Mouse (Mus musculus) heart, postnatal 0 days (tissue): ENCODE results near the gene Gm12216.

Experiments used
- CTCF ChIP-seq: IDR thresholded peaks from 2 replicates; pipeline ENCODE4 v1.5.1; 2016; ENCODE audit warnings: antibody characterized with exemption, control low read depth, low read depth
- EP300 ChIP-seq: IDR thresholded peaks from 2 replicates; pipeline ENCODE4 v1.6.1; 2016; ENCODE audit warnings: antibody characterized with exemption, low read depth

DNA sequence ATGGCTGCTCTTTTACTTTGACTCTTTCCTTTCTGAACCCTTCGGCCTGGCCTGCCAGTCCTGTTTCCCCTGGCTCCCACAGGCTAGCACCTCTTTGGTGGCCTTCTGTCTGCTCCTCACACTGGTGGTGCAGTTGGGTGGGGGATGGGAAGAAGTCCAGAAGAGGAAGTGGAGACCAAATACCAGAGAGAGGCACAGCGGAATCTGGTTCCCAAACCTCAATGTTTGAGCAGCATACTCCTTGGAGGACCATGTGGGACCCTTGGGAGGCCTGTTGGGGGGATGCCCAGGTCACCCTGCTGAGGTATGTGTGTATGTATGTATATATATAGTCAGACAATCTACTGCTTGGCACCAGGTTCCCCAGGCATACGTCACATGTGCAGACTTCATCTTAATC, 65.0 kb downstream of the Gm12216 start:
- TF ChIP-seq CTCF (no peak), EP300 (no peak)
